19 mouse cellular contexts compared by ENCODE assay signal in the genomic region with DNA sequence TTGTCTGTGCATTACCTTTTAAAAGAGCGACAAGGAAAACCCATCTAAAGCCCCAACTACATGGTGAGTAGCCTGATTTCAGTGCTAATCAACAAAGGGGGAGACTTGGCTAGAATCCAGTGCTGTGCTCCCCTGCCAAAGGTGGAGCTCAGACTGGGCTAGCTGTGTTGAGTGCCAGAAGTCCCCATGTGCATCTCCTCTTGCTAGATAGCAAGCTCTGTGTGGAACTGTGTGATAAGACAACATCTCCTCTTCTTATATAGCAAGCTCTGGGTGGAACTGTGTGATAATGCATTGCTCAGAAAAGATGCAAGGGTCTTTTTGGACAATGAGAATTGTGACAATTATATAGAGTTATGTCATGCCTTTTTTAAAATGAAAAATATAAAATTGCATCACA.
DNase-seq lines count a peak whose midpoint lies in the region; ATAC-seq and TF ChIP-seq lines count a peak whose summit lies in the region.
"Had no signal": no experiment of that assay in that cellular context is flagged by ENCODE, and none has a peak within 500 bp of the region (broad histone marks: within the 10 kb centered on the region; RNA-seq: fewer than 3 reads in every experiment).

No protein-coding gene starts in this region.

- DNase-seq in liver, embryonic 14.5 days (ENCODE audit: low read depth in 3 of 3, low spot score in 3 of 3) = no peak
- no peak for DNase-seq in liver
- peak; percentile 17 for DNase-seq in c-Kit-positive CD71-positive TER-119-positive erythroid progenitor cells, embryonic 14.5 days (ENCODE audit: low spot score)
- DNase-seq: adrenal gland, adult 8-10 months; adrenal gland, postnatal 36 days; cerebellum, adult 11-12 months; cerebellum, adult 9-10 months; cerebellum, postnatal 25 days; gastrocnemius, postnatal 14 days; heart, postnatal 36 days had no signal

- 58% methylated on average over 1 of the region's 1 CpGs for WGBS in liver, embryonic 14.5 days (ENCODE audit: insufficient replicate concordance)
- 89% methylated on average over 1 of the region's 1 CpGs for WGBS in kidney, embryonic 16.5 days

- ATAC-seq in liver, embryonic 14.5 days (ENCODE audit: insufficient read depth) = 0 out of 2 replicates have a peak, but pooled peaks have one; percentile 23
- ATAC-seq in megakaryocyte, adult 5-6 weeks (ENCODE audit: poor library complexity, severe bottlenecking) = 0 out of 2 replicates have a peak, but pooled peaks have one; percentile 21
- ATAC-seq in kidney, embryonic 16.5 days (ENCODE audit: low FRiP score, low TSS enrichment) = no peak
- ATAC-seq in frontal cortex, adult (ENCODE audit: low TSS enrichment) = no peak
- ATAC-seq: forebrain, embryonic 15.5 days had no signal

- no peak overlapping the region for H3K9ac ChIP-seq in liver, embryonic 14.5 days (replicated peaks)
- H3K9ac ChIP-seq in kidney, embryonic 16.5 days (replicated peaks; ENCODE audit: low read length) = no peak overlapping the region
- H3K9ac ChIP-seq: forebrain, embryonic 15.5 days; heart, embryonic 12.5 days; hindbrain, embryonic 15.5 days had no signal

- H3K36me3 ChIP-seq in liver, embryonic 14.5 days (replicated peaks; ENCODE audit: control insufficient read depth, insufficient read depth, low read depth) = no peaks in the 10 kb centered on the region
- H3K36me3 ChIP-seq in kidney, embryonic 16.5 days (ENCODE audit: insufficient read depth, low read length) = no peaks in the 10 kb centered on the region
- H3K36me3 ChIP-seq: embryonic facial prominence, embryonic 10.5 days; forebrain, embryonic 15.5 days; heart, embryonic 12.5 days; hindbrain, embryonic 15.5 days had no signal

- H3K27me3 ChIP-seq in liver, embryonic 14.5 days (ENCODE audit: control insufficient read depth, insufficient read depth, low read length) = no peaks in the 10 kb centered on the region
- H3K27me3 ChIP-seq in kidney, embryonic 16.5 days (ENCODE audit: insufficient read depth, low read length) = no peaks in the 10 kb centered on the region
- H3K27me3 ChIP-seq: CH12.LX; forebrain, embryonic 15.5 days; heart, embryonic 12.5 days; hindbrain, embryonic 15.5 days had no signal

- H3K27ac ChIP-seq in liver, embryonic 14.5 days = no peak overlapping the region
- H3K27ac ChIP-seq in kidney, embryonic 16.5 days (ENCODE audit: low read length) = no peak overlapping the region
- H3K27ac ChIP-seq: embryonic facial prominence, embryonic 10.5 days; forebrain, embryonic 15.5 days; hindbrain, embryonic 15.5 days had no signal

- no peak overlapping the region for H3K4me3 ChIP-seq in liver, embryonic 14.5 days (ENCODE audit: insufficient read depth in 1 of 2, low read depth in 2 of 2, low read length in 2 of 2)
- H3K4me3 ChIP-seq in kidney, embryonic 16.5 days (ENCODE audit: low read length) = no peak overlapping the region
- H3K4me3 ChIP-seq: embryonic facial prominence, embryonic 10.5 days; erythroblast, embryonic 14.5 days; forebrain, embryonic 15.5 days; heart, embryonic 12.5 days; hindbrain, embryonic 15.5 days had no signal

- no peak for TF ChIP-seq EP300 in liver, embryonic 14.5 days (IDR thresholded peaks at IDR 0.05; ENCODE audit: low read depth)

- H3K9me3 ChIP-seq in liver, embryonic 14.5 days (ENCODE audit: control insufficient read depth, low read length) = no peaks in the 10 kb centered on the region
- H3K9me3 ChIP-seq in kidney, embryonic 16.5 days (ENCODE audit: low read length) = peaks cover 23% of the 10 kb centered on the region

- H3K4me2 ChIP-seq in liver, embryonic 14.5 days (ENCODE audit: low read depth) = no peak overlapping the region
- H3K4me2 ChIP-seq in kidney, embryonic 16.5 days (replicated peaks; ENCODE audit: low read depth, low read length) = no peak overlapping the region
- H3K4me2 ChIP-seq: forebrain, embryonic 15.5 days; heart, embryonic 12.5 days; hindbrain, embryonic 15.5 days had no signal

- TF ChIP-seq CTCF in liver, embryonic 14.5 days (IDR thresholded peaks at IDR 0.05; ENCODE audit: low read depth) = no peak

- H3K4me1 ChIP-seq in liver, embryonic 14.5 days (replicated peaks; ENCODE audit: control insufficient read depth in 2 of 2, insufficient read depth in 2 of 2, low read length in 1 of 2) = no peaks in the 10 kb centered on the region
- no peaks in the 10 kb centered on the region for H3K4me1 ChIP-seq in kidney, embryonic 16.5 days (ENCODE audit: insufficient read depth, low read length)
- H3K4me1 ChIP-seq: embryonic facial prominence, embryonic 10.5 days; forebrain, embryonic 15.5 days; heart, embryonic 12.5 days; hindbrain, embryonic 15.5 days had no signal

Comparison
In these comparisons a context has a peak if more than half of its experiments do, and no peak if none do; other contexts are left out.
1. ATAC-seq: peak in liver, embryonic 14.5 days (single experiment) and megakaryocyte, adult 5-6 weeks (single experiment); none in kidney, embryonic 16.5 days (single experiment) and frontal cortex, adult (single experiment).